Mouse (Mus musculus): Measurements from ENCODE around the gene Gm49321.

GRCm38 (mm10) chr12:73904133-73904934, 33.1 kb upstream of the Gm49321 start:
- no peak for TF ChIP-seq POLR2A (IDR thresholded peaks at IDR 0.05; ENCODE audit: low read depth, low read length)
- TF ChIP-seq CTCF (IDR thresholded peaks at IDR 0.05; ENCODE audit: borderline replicate concordance, insufficient read depth, low read length) = no peak
